Mouse (Mus musculus): ENCODE measurements around the gene Cbln3. TPM values are rescaled to one million over a fixed set of nuclear protein-coding genes. Genes with fewer than 3 reads are reported as not detected.

Gene Cbln3
- polyA plus RNA-seq, 1 experiment = 0.04 TPM

GRCm38 (mm10) chr14:55842794-55843193, 41.4 kb downstream of the Cbln3 start:
- Histone ChIP-seq H3K36me3 (ENCODE audit: control insufficient read depth, insufficient read depth, low read length) (no peaks in the 10 kb centered on the region), H3K4me1 (replicated peaks; ENCODE audit: control insufficient read depth, insufficient read depth, low read length) (no peaks in the 10 kb centered on the region), H3K27me3 (ENCODE audit: control insufficient read depth, insufficient read depth, low read length) (no peaks in the 10 kb centered on the region), H3K4me3 (ENCODE audit: control insufficient read depth, insufficient read depth, low read length) (no peak overlapping the region), H3K27ac (ENCODE audit: control insufficient read depth, insufficient read depth, low read length) (no peak overlapping the region)
- WGBS = 79% methylated on average over 4 of the region's 4 CpGs
- no peak for DNase-seq
- no peak for TF ChIP-seq POLR2A (IDR thresholded peaks at IDR 0.05; ENCODE audit: control insufficient read depth, extremely low read depth, insufficient read depth, low read length, poor library complexity)
- no peak for TF ChIP-seq CTCF (IDR thresholded peaks at IDR 0.05; ENCODE audit: borderline replicate concordance, control insufficient read depth, extremely low read depth, insufficient read depth, low read length, poor library complexity)

GRCm38 (mm10) chr14:55840853-55841366, 43.3 kb downstream of the Cbln3 start:
- TF ChIP-seq POLR2A (IDR thresholded peaks at IDR 0.05; ENCODE audit: control insufficient read depth, extremely low read depth, insufficient read depth, low read length, poor library complexity) = no peak
- no peak for TF ChIP-seq CTCF (IDR thresholded peaks at IDR 0.05; ENCODE audit: borderline replicate concordance, control insufficient read depth, extremely low read depth, insufficient read depth, low read length, poor library complexity)
- no peak overlapping the region for H3K27ac ChIP-seq (ENCODE audit: control insufficient read depth, insufficient read depth, low read length)
- no peaks in the 10 kb centered on the region for H3K4me1 ChIP-seq (replicated peaks; ENCODE audit: control insufficient read depth, insufficient read depth, low read length)
- 82% methylated on average over 4 of the region's 4 CpGs for WGBS
- H3K36me3 ChIP-seq (ENCODE audit: control insufficient read depth, insufficient read depth, low read length) = no peaks in the 10 kb centered on the region
- no peak overlapping the region for H3K4me3 ChIP-seq (ENCODE audit: control insufficient read depth, insufficient read depth, low read length)
- no peak for DNase-seq
- H3K27me3 ChIP-seq (ENCODE audit: control insufficient read depth, insufficient read depth, low read length) = no peaks in the 10 kb centered on the region

GRCm38 (mm10) chr14:55838740-55839139, 45.5 kb downstream of the Cbln3 start:
- TF ChIP-seq POLR2A (IDR thresholded peaks at IDR 0.05; ENCODE audit: control insufficient read depth, extremely low read depth, insufficient read depth, low read length, poor library complexity) (no peak), CTCF (IDR thresholded peaks at IDR 0.05; ENCODE audit: borderline replicate concordance, control insufficient read depth, extremely low read depth, insufficient read depth, low read length, poor library complexity) (no peak)
- H3K27ac ChIP-seq (ENCODE audit: control insufficient read depth, insufficient read depth, low read length) = no peak overlapping the region
- no peaks in the 10 kb centered on the region for H3K4me1 ChIP-seq (replicated peaks; ENCODE audit: control insufficient read depth, insufficient read depth, low read length)
- WGBS = 58% methylated on average over 4 of the region's 4 CpGs
- no peaks in the 10 kb centered on the region for H3K36me3 ChIP-seq (ENCODE audit: control insufficient read depth, insufficient read depth, low read length)
- no peak overlapping the region for H3K4me3 ChIP-seq (ENCODE audit: control insufficient read depth, insufficient read depth, low read length)
- H3K27me3 ChIP-seq (ENCODE audit: control insufficient read depth, insufficient read depth, low read length) = no peaks in the 10 kb centered on the region
- DNase-seq = no peak

- WGBS = 92% methylated on average over 5 of the region's 5 CpGs
- Histone ChIP-seq H3K4me1 (replicated peaks; ENCODE audit: control insufficient read depth, insufficient read depth, low read length) (no peaks in the 10 kb centered on the region), H3K27me3 (ENCODE audit: control insufficient read depth, insufficient read depth, low read length) (no peaks in the 10 kb centered on the region), H3K4me3 (ENCODE audit: control insufficient read depth, insufficient read depth, low read length) (no peak overlapping the region), H3K27ac (ENCODE audit: control insufficient read depth, insufficient read depth, low read length) (no peak overlapping the region), H3K36me3 (ENCODE audit: control insufficient read depth, insufficient read depth, low read length) (no peaks in the 10 kb centered on the region)
- no peak for DNase-seq
- TF ChIP-seq POLR2A (IDR thresholded peaks at IDR 0.05; ENCODE audit: control insufficient read depth, extremely low read depth, insufficient read depth, low read length, poor library complexity) (no peak), CTCF (IDR thresholded peaks at IDR 0.05; ENCODE audit: borderline replicate concordance, control insufficient read depth, extremely low read depth, insufficient read depth, low read length, poor library complexity) (no peak)
Measured at GRCm38 (mm10) chr14:55838312-55838711, 45.9 kb downstream of the Cbln3 start.

- Histone ChIP-seq H3K27ac (ENCODE audit: control insufficient read depth, insufficient read depth, low read length) (no peak overlapping the region), H3K27me3 (ENCODE audit: control insufficient read depth, insufficient read depth, low read length) (no peaks in the 10 kb centered on the region), H3K4me1 (replicated peaks; ENCODE audit: control insufficient read depth, insufficient read depth, low read length) (no peaks in the 10 kb centered on the region), H3K4me3 (ENCODE audit: control insufficient read depth, insufficient read depth, low read length) (no peak overlapping the region), H3K36me3 (ENCODE audit: control insufficient read depth, insufficient read depth, low read length) (no peaks in the 10 kb centered on the region)
- no peak for TF ChIP-seq POLR2A (IDR thresholded peaks at IDR 0.05; ENCODE audit: control insufficient read depth, extremely low read depth, insufficient read depth, low read length, poor library complexity)
- TF ChIP-seq CTCF (IDR thresholded peaks at IDR 0.05; ENCODE audit: borderline replicate concordance, control insufficient read depth, extremely low read depth, insufficient read depth, low read length, poor library complexity) = no peak
- no peak for DNase-seq
- WGBS = 95% methylated on average over 5 of the region's 5 CpGs
Measured at GRCm38 (mm10) chr14:55834808-55835533, 49.2 kb downstream of the Cbln3 start.

GRCm38 (mm10) chr14:55833126-55833525, 51.1 kb downstream of the Cbln3 start:
- no peak overlapping the region for H3K27ac ChIP-seq (ENCODE audit: control insufficient read depth, insufficient read depth, low read length)
- H3K27me3 ChIP-seq (ENCODE audit: control insufficient read depth, insufficient read depth, low read length) = no peaks in the 10 kb centered on the region
- WGBS = 91% methylated on average over 4 of the region's 4 CpGs
- H3K4me3 ChIP-seq (ENCODE audit: control insufficient read depth, insufficient read depth, low read length) = no peak overlapping the region
- TF ChIP-seq POLR2A (IDR thresholded peaks at IDR 0.05; ENCODE audit: control insufficient read depth, extremely low read depth, insufficient read depth, low read length, poor library complexity) = no peak
- no peak for TF ChIP-seq CTCF (IDR thresholded peaks at IDR 0.05; ENCODE audit: borderline replicate concordance, control insufficient read depth, extremely low read depth, insufficient read depth, low read length, poor library complexity)
- no peaks in the 10 kb centered on the region for H3K36me3 ChIP-seq (ENCODE audit: control insufficient read depth, insufficient read depth, low read length)
- H3K4me1 ChIP-seq (replicated peaks; ENCODE audit: control insufficient read depth, insufficient read depth, low read length) = no peaks in the 10 kb centered on the region
- no peak for DNase-seq
